Mouse (Mus musculus) CD4-positive, CD25-positive, alpha-beta regulatory T cell, adult 2 months (primary cell): Measurements from ENCODE around the gene Zfp738.
"Not testable (repeated sequence)": the region's sequence is repeated elsewhere in the genome, so short reads cannot be mapped to it uniquely, and the experiment has no call there.

Source experiments
- DNase-seq: peaks from one replicate; pipeline ENCODE4 v3.0.0-alpha.2; 2012; ENCODE audit warnings: low read depth, low spot score

The Zfp738 gene

GRCm38 (mm10) chr13:67686971-67687370 is at the start of gene Zfp738:
Gene Zfp738, minus strand, starts transcription at chr13:67687071.
- DNase-seq: no peak

GRCm38 (mm10) chr13:67734391-67734790 is 47.5 kb upstream of the Zfp738 start:
- not testable (repeated sequence) for DNase-seq

- peak; percentile 57 for DNase-seq
Measured at GRCm38 (mm10) chr13:67729441-67729840, 42.6 kb upstream of the Zfp738 start.

GRCm38 (mm10) chr13:67728641-67729318 is 41.9 kb upstream of the Zfp738 start, which contains the start of gene Zfp65:
Gene Zfp65, minus strand, starts transcription at chr13:67729173.
- DNase-seq: peak; percentile 67

GRCm38 (mm10) chr13:67728106-67728505 is 41.2 kb upstream of the Zfp738 start:
- DNase-seq: no peak

- DNase-seq: not testable (repeated sequence)
Measured at GRCm38 (mm10) chr13:67725331-67725730, 38.5 kb upstream of the Zfp738 start.

- peak; percentile 91 for DNase-seq
Measured at GRCm38 (mm10) chr13:67723848-67724479, 37.1 kb upstream of the Zfp738 start.

- DNase-seq: not testable (repeated sequence)
Measured at GRCm38 (mm10) chr13:67683841-67684240, 3.0 kb downstream of the Zfp738 start.

GRCm38 (mm10) chr13:67682959-67683735 is 3.7 kb downstream of the Zfp738 start:
- DNase-seq: peak; percentile 90

GRCm38 (mm10) chr13:67674902-67675301 is 12.0 kb downstream of the Zfp738 start:
- DNase-seq: no peak

GRCm38 (mm10) chr13:67652496-67652895 is 34.4 kb downstream of the Zfp738 start:
- DNase-seq: no peak

- peak; percentile 93 for DNase-seq
Measured at GRCm38 (mm10) chr13:67637294-67638007, 49.4 kb downstream of the Zfp738 start, which contains the start of the genes Gm49345 and Zfp729a. Gene Gm49345, minus strand, starts transcription at chr13:67637769. Gene Zfp729a, minus strand, starts transcription at chr13:67637791.

GRCm38 (mm10) chr13:67610108-67610507 is 76.8 kb downstream of the Zfp738 start:
- peak; percentile 12 for DNase-seq

GRCm38 (mm10) chr13:67609066-67609876 is 77.6 kb downstream of the Zfp738 start, which contains the start of gene Zfp729b:
Gene Zfp729b, minus strand, starts transcription at chr13:67609707.
- peak; percentile 92 for DNase-seq
